Mouse (Mus musculus) heart, embryonic 16.5 days (tissue): ENCODE measurements around the gene Coro2b. TPM values are rescaled to one million over a fixed set of nuclear protein-coding genes. Genes with fewer than 3 reads are reported as not detected.

Experiments
- ATAC-seq: fragments of 200-750 bp; cut with Nextera tagmentation; replicated peaks from 2 replicates; pipeline ENCODE4 v1.8.0; 2017; ENCODE audit warnings: moderate number of reproducible peaks; ENCODE audit not compliant: insufficient read depth, low FRiP score; ENCODE audit errors: extremely low read depth
- H3K27ac ChIP-seq: fragments of 300-500 bp; sonication (generic); 2 replicates; pipeline ENCODE4 v1.5.1; 2014; ENCODE audit warnings: mild to moderate bottlenecking, low read length, control low read depth, moderate library complexity
- H3K27me3 ChIP-seq: fragments of 300-500 bp; sonication (generic); 2 replicates; pipeline ENCODE4 v1.6.1; 2014; ENCODE audit warnings: low read length, mixed read lengths; ENCODE audit not compliant: control insufficient read depth, insufficient read depth
- H3K36me3 ChIP-seq: fragments of 300-500 bp; sonication (generic); 2 replicates; pipeline ENCODE4 v1.6.1; 2014; ENCODE audit not compliant: control insufficient read depth, insufficient read depth
- H3K4me1 ChIP-seq: fragments of 300-500 bp; sonication (generic); 2 replicates; pipeline ENCODE4 v1.6.1; 2014; ENCODE audit warnings: low read length, mixed read lengths; ENCODE audit not compliant: control insufficient read depth, insufficient read depth
- H3K4me2 ChIP-seq: fragments of 300-500 bp; sonication (generic); 2 replicates; pipeline ENCODE4 v1.6.1; 2014; ENCODE audit warnings: low read depth, mild to moderate bottlenecking, control low read depth, low read length
- H3K4me3 ChIP-seq: fragments of 300-500 bp; sonication (generic); 2 replicates; pipeline ENCODE4 v1.5.1; 2014; ENCODE audit warnings: mild to moderate bottlenecking, control low read depth, low read length
- H3K9ac ChIP-seq: fragments of 300-500 bp; sonication (generic); 2 replicates; pipeline ENCODE4 v1.6.1; 2014; ENCODE audit warnings: low read length, control low read depth
- H3K9me3 ChIP-seq: fragments of 300-500 bp; sonication (generic); replicated peaks from 2 replicates; pipeline ENCODE4 v1.6.1; 2016; ENCODE audit warnings: low read length; ENCODE audit not compliant: control insufficient read depth
- WGBS: fragments of 180-500 bp; shearing (Covaris S2); extraction: QIAGEN DNeasy Blood & Tissue Kit; methylation state at CpG from one replicate; pipeline ENCODE4 v1.1.7; 2014; 5-methylcytosine and 5-hydroxymethylcytosine counted together
- polyA plus RNA-seq: library from polyadenylated mRNA; unstranded; fragments of >200 nt; fragmentation: Nextera tagmentation; extraction: Ambion mirVana; gene quantifications from 2 replicates; pipeline ENCODE4 v1.2.1, GENCODE M21; 2015

The Coro2b gene
- polyA plus RNA-seq, 1 experiment from 2014 or later, result 7.1 TPM

- Histone ChIP-seq H3K4me1 (peaks cover under 1% of the 10 kb centered on the region; the same call in 1 of the 2 replicates), H3K4me3 (no peak overlapping the region), H3K27ac (no peak overlapping the region), H3K9me3 (no peaks in the 10 kb centered on the region), H3K36me3 (no peaks in the 10 kb centered on the region), H3K27me3 (no peaks in the 10 kb centered on the region), H3K4me2 (no peak overlapping the region), H3K9ac (no peak overlapping the region)
- WGBS, result 83% methylated on average over 6 of the region's 6 CpGs
- no peak for ATAC-seq
Measured at GRCm38 (mm10) chr9:62498945-62499344, 37.9 kb downstream of the Coro2b start.

DNA sequence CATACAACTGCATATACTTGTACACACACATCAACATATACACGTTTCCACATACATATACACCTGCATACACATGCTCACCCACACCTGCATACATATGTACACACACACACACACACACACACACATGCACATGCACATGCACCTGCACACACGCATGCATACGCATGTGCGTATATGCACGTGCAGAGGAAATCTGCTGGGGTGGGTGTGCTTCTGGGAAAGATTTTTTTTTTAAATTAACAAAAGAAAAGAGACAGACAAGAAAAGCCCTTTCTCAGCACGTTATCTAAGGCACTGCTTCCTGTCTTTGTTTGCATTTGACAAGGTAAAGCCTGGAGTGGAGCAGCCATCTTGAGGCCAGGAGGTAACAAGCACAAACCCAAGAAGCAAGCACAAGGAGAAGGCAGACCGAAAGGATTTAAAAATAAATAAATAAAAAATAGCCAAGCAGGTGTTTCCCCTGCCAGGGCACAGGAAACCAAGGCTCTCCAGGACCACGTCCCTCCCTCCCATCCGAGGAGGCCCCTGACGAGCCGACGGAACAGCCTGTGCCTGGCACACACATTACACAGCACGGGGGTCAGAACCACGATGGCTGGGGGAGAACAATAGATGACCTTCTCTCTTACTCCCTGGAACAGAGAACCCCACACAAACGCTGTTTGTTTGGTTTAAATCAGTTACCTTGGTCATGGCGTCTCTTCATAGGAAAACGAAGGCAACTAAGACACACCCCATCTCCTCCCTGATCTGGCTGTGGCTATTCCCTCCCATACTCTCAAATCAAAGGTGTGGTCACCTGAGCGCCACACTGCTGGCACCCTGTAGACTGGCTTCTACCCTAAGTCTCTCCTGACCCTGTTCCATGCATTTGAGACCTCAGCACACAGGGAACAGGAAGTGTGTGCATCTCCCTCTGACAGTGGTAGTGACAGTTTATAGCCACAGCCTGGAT lies 39.4 kb downstream of the Coro2b start:
- peak; percentile 44 for ATAC-seq
- WGBS, result 54% methylated on average over 18 of the region's 18 CpGs
- Histone ChIP-seq H3K27ac (peak overlapping the region; percentile 73), H3K4me1 (no peaks in the 10 kb centered on the region), H3K9me3 (no peaks in the 10 kb centered on the region), H3K27me3 (no peaks in the 10 kb centered on the region), H3K9ac (no peak overlapping the region), H3K4me2 (0 out of 2 replicates have a peak overlapping the region, but pooled peaks have one; percentile 9), H3K36me3 (no peaks in the 10 kb centered on the region), H3K4me3 (no peak overlapping the region)

DNA sequence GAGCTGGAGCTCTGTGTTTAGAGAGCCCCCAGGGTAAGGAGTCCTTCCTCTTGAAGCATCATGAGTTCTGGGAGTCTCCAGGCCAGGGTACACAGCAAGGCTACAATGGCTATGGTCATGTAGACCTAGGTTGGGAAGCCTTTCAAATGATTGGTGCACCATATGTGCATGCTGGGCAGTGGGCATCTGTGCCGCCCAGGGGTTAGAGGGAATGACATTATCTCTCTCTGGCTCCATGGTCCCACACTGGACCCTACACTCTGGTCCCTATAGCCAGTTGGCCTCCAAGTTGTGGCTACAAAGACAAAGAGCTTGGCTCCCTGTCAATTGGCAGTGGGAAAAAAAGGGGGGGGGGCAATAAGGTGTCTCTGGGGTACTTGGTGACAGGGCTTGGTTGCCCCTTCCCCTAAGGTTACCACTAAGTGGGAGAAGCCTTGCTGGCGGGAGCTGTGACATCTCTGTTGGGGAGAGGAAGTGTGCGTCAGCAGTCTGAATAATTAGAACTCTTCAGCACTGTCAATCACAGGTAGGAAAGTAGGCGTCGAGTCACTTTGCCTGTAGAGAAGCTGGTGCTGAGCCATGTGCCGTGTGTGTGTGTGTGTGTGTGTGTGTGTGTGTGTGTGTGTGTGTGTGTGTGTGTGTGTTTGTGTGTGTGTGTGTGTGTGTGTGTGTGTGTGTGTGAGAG lies 44.4 kb downstream of the Coro2b start:
- 49% methylated on average over 6 of the region's 6 CpGs for WGBS
- no peaks in the 10 kb centered on the region for H3K36me3 ChIP-seq
- 0 out of 2 replicates have a peak, but pooled peaks cover 4% of the 10 kb centered on the region for H3K4me1 ChIP-seq
- H3K27ac ChIP-seq, result no peak overlapping the region
- no peak overlapping the region for H3K4me2 ChIP-seq
- H3K9me3 ChIP-seq, result no peaks in the 10 kb centered on the region
- ATAC-seq, result no peak
- H3K9ac ChIP-seq, result no peak overlapping the region
- H3K27me3 ChIP-seq, result no peaks in the 10 kb centered on the region
- H3K4me3 ChIP-seq, result no peak overlapping the region

DNA sequence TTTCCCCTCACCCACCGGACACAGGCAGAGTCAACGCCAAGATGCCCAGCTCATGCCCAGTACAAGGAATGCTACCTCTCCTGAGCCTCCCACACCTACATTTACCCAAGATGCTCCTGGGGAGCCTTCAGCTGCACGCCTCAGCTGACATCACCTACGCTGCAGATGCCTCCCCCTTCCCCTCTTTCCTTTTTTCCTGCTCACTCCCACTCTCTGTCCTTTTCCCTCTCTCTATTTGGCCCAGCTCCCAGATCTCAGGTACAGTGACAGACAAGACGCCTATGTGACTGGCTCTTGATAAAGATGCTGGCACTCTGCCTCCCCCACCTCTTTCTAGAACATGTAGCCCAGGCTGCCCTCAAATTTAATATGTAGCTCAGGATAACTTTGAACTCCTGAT lies 45.2 kb downstream of the Coro2b start:
- no peak overlapping the region for H3K4me3 ChIP-seq
- 66% methylated on average over 5 of the region's 5 CpGs for WGBS
- ATAC-seq, result no peak
- 0 out of 2 replicates have a peak, but pooled peaks cover 4% of the 10 kb centered on the region for H3K4me1 ChIP-seq
- H3K27ac ChIP-seq, result no peak overlapping the region
- H3K9ac ChIP-seq, result no peak overlapping the region
- H3K4me2 ChIP-seq, result no peak overlapping the region
- no peaks in the 10 kb centered on the region for H3K9me3 ChIP-seq
- no peaks in the 10 kb centered on the region for H3K27me3 ChIP-seq
- H3K36me3 ChIP-seq, result no peaks in the 10 kb centered on the region

- Histone ChIP-seq H3K36me3 (no peaks in the 10 kb centered on the region), H3K4me3 (no peak overlapping the region), H3K27me3 (no peaks in the 10 kb centered on the region), H3K4me2 (no peak overlapping the region), H3K9ac (no peak overlapping the region), H3K9me3 (no peaks in the 10 kb centered on the region), H3K27ac (no peak overlapping the region), H3K4me1 (0 out of 2 replicates have a peak, but pooled peaks cover 4% of the 10 kb centered on the region)
- 0 out of 2 replicates have a peak, but pooled peaks have one; percentile 15 for ATAC-seq
- whole genome bisulfite sequencing, result 49% methylated on average over 3 of the region's 3 CpGs
Measured at GRCm38 (mm10) chr9:62491104-62491503, 45.7 kb downstream of the Coro2b start.

GRCm38 (mm10) chr9:62484107-62484506 lies 52.7 kb downstream of the Coro2b start:
- Histone ChIP-seq H3K4me1 (0 out of 2 replicates have a peak, but pooled peaks cover 3% of the 10 kb centered on the region), H3K27ac (no peak overlapping the region), H3K36me3 (no peaks in the 10 kb centered on the region), H3K4me3 (no peak overlapping the region), H3K27me3 (0 out of 2 replicates have a peak, but pooled peaks cover 4% of the 10 kb centered on the region), H3K4me2 (no peak overlapping the region), H3K9ac (no peak overlapping the region), H3K9me3 (no peaks in the 10 kb centered on the region)
- ATAC-seq, result no peak
- 38% methylated on average over 4 of the region's 4 CpGs for WGBS

GRCm38 (mm10) chr9:62482788-62483187 lies 54.1 kb downstream of the Coro2b start:
- Histone ChIP-seq H3K4me3 (no peak overlapping the region), H3K27ac (no peak overlapping the region), H3K9ac (no peak overlapping the region), H3K9me3 (no peaks in the 10 kb centered on the region), H3K4me2 (no peak overlapping the region), H3K36me3 (no peaks in the 10 kb centered on the region), H3K4me1 (peaks cover under 1% of the 10 kb centered on the region; the same call in 1 of the 2 replicates), H3K27me3 (0 out of 2 replicates have a peak, but pooled peaks cover 4% of the 10 kb centered on the region)
- no peak for ATAC-seq
- 89% methylated on average over 3 of the region's 3 CpGs for WGBS

- 69% methylated on average over 6 of the region's 6 CpGs for WGBS
Measured at GRCm38 (mm10) chr9:62480898-62481642, 55.8 kb downstream of the Coro2b start.

More at GRCm38 (mm10) chr9:62480898-62481642, 55.8 kb downstream of the Coro2b start:
- Histone ChIP-seq H3K4me3 (no peak overlapping the region), H3K36me3 (no peaks in the 10 kb centered on the region), H3K27me3 (0 out of 2 replicates have a peak, but pooled peaks cover 4% of the 10 kb centered on the region), H3K4me1 (peaks cover 10% of the 10 kb centered on the region), H3K9me3 (no peaks in the 10 kb centered on the region), H3K9ac (no peak overlapping the region), H3K27ac (no peak overlapping the region), H3K4me2 (no peak overlapping the region)
- ATAC-seq, result no peak
